Mouse (Mus musculus) neural tube, embryonic 11.5 days (tissue): Measurements from ENCODE around the gene Prkn. TPM values are rescaled to one million over a fixed set of nuclear protein-coding genes. Genes with fewer than 3 reads are reported as not detected.

Experiments used
- ATAC-seq: fragments of 200-750 bp; cut with Nextera tagmentation; 2 replicates; pipeline ENCODE4 v1.8.0; 2017; ENCODE audit warnings: moderate number of reproducible peaks, mild to moderate bottlenecking, moderate TSS enrichment, moderate library complexity; ENCODE audit not compliant: insufficient read depth, low FRiP score, low TSS enrichment
- DNase-seq: peaks from one replicate; pipeline ENCODE4 v3.0.0-alpha.2; 2015; ENCODE audit warnings: low spot score
- H3K27ac ChIP-seq: fragments of 300-500 bp; sonication (generic); 2 replicates; pipeline ENCODE4 v1.5.1; 2014; ENCODE audit warnings: low read depth, mild to moderate bottlenecking, low read length
- H3K27me3 ChIP-seq: fragments of 300-500 bp; sonication (generic); 2 replicates; pipeline ENCODE4 v1.6.1; 2014; ENCODE audit warnings: mild to moderate bottlenecking, low read length, mixed read lengths; ENCODE audit not compliant: control insufficient read depth, insufficient read depth
- H3K36me3 ChIP-seq: fragments of 300-500 bp; sonication (generic); 2 replicates; pipeline ENCODE4 v1.6.1; 2014; ENCODE audit warnings: mild to moderate bottlenecking, low read length, moderate library complexity, mixed read lengths; ENCODE audit not compliant: control insufficient read depth, insufficient read depth
- H3K4me1 ChIP-seq: fragments of 300-500 bp; sonication (generic); 2 replicates; pipeline ENCODE4 v1.6.1; 2014; ENCODE audit warnings: low read length, mixed read lengths; ENCODE audit not compliant: control insufficient read depth, insufficient read depth
- H3K4me2 ChIP-seq: fragments of 300-500 bp; sonication (generic); 2 replicates; pipeline ENCODE4 v1.6.1; 2014; ENCODE audit warnings: low read depth, mild to moderate bottlenecking, moderate library complexity
- H3K4me3 ChIP-seq: fragments of 300-500 bp; sonication (generic); 2 replicates; pipeline ENCODE4 v1.5.1; 2014; ENCODE audit warnings: low read depth, low read length
- H3K9ac ChIP-seq: fragments of 300-500 bp; sonication (generic); 2 replicates; pipeline ENCODE4 v1.6.1; 2014; ENCODE audit warnings: mild to moderate bottlenecking, low read length
- H3K9me3 ChIP-seq: fragments of 300-500 bp; sonication (generic); 2 replicates; pipeline ENCODE4 v1.6.1; 2016; ENCODE audit warnings: low read length; ENCODE audit not compliant: control insufficient read depth
- WGBS: fragments of 180-500 bp; shearing (Covaris S2); extraction: QIAGEN DNeasy Blood & Tissue Kit; methylation state at CpG from one replicate; pipeline ENCODE4 v1.1.7; 2014; 5-methylcytosine and 5-hydroxymethylcytosine counted together
- polyA plus RNA-seq: library from polyadenylated mRNA; unstranded; fragments of >200 nt; fragmentation: Nextera tagmentation; extraction: Ambion mirVana; gene quantifications from 2 replicates; pipeline ENCODE4 v1.2.1, GENCODE M21; 2014

Prkn gene
- polyA plus RNA-seq, 1 experiment from 2014 or later, result 1.4 TPM

- H3K4me1 ChIP-seq, result no peaks in the 10 kb centered on the region
- H3K27ac ChIP-seq, result no peak overlapping the region
- H3K36me3 ChIP-seq, result no peaks in the 10 kb centered on the region
- no peak overlapping the region for H3K4me2 ChIP-seq
- no peak overlapping the region for H3K9ac ChIP-seq
- no peaks in the 10 kb centered on the region for H3K27me3 ChIP-seq
- WGBS, result 82% methylated on average over 5 of the region's 5 CpGs
- H3K9me3 ChIP-seq, result no peaks in the 10 kb centered on the region
- ATAC-seq (no peak), DNase-seq (no peak)
- H3K4me3 ChIP-seq, result no peak overlapping the region
These were observed 1200.4 kb downstream of the Prkn start for GRCm38 (mm10) chr17:12040546-12040945.

- H3K4me1 ChIP-seq, result no peaks in the 10 kb centered on the region
- H3K36me3 ChIP-seq, result no peaks in the 10 kb centered on the region
- H3K9ac ChIP-seq, result no peak overlapping the region
- ATAC-seq, result no peak
- no peaks in the 10 kb centered on the region for H3K9me3 ChIP-seq
- no peak overlapping the region for H3K27ac ChIP-seq
- H3K4me2 ChIP-seq, result no peak overlapping the region
- no peak for DNase-seq
- WGBS, result 97% methylated on average over 5 of the region's 5 CpGs
- H3K27me3 ChIP-seq, result no peaks in the 10 kb centered on the region
- no peak overlapping the region for H3K4me3 ChIP-seq
These were observed 1201.0 kb downstream of the Prkn start for GRCm38 (mm10) chr17:12041091-12041655.

DNA sequence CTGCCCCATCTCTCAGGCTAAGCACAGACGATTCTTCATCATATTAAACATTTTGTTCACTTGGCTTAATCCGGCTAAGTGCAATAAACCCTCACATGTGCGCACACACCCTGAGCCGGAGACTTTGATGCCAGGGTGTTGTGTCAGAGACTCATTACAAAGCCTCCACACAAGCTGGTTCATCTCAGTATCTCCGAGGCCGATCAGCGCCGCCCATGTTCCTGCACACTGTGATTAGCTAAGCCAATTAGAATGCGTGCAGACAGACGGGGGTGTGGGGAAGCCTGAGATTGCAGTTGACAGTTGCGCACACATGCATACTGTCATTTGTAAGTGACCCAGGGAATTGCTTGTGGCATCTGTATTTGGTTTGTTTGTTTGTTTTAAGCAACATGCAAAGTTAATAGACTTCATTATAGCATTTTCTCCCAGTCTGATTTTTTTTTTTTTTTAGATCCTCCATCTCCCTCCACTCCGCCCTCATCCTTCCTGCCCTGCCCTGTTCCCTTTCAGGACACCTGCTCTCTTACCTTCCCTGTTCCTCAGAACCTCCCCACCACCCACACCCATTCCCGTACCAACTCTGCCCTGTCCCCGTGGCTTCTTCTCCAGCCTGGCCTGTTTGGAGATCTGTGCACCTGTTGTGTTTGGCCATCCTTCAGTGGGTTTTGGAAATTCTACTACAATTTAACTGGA is 1202.5 kb downstream of the Prkn start:
- Histone ChIP-seq H3K4me1 (no peaks in the 10 kb centered on the region), H3K4me2 (no peak overlapping the region), H3K4me3 (no peak overlapping the region), H3K27me3 (no peaks in the 10 kb centered on the region), H3K9ac (no peak overlapping the region), H3K27ac (no peak overlapping the region), H3K36me3 (no peaks in the 10 kb centered on the region), H3K9me3 (no peaks in the 10 kb centered on the region)
- 79% methylated on average over 14 of the region's 14 CpGs for WGBS
- DNase-seq (no peak), ATAC-seq (no peak)

DNA sequence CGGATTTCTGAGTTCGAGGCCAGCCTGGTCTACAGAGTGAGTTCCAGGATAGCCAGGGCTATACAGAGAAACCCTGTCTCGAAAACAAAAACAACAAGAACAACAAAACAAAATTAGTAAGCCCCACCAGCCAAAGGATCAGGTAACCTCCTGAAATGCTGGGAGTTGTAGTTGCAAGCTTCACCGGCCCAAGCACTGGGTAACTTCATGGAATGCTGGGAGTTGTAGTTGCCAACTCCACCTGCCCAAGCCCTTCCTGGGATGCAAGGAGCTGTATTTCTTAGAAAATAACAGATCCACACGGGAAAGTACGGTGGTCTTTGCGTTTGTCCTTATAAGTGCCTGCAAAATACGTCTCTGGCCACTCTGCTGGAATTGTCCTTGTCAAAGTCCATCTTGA is 1204.0 kb downstream of the Prkn start:
- H3K27ac ChIP-seq, result no peak overlapping the region
- no peaks in the 10 kb centered on the region for H3K4me1 ChIP-seq
- H3K4me3 ChIP-seq, result no peak overlapping the region
- H3K36me3 ChIP-seq, result no peaks in the 10 kb centered on the region
- 68% methylated on average over 8 of the region's 8 CpGs for WGBS
- DNase-seq, result no peak
- no peaks in the 10 kb centered on the region for H3K27me3 ChIP-seq
- ATAC-seq, result no peak
- no peak overlapping the region for H3K4me2 ChIP-seq
- no peaks in the 10 kb centered on the region for H3K9me3 ChIP-seq
- no peak overlapping the region for H3K9ac ChIP-seq

DNA sequence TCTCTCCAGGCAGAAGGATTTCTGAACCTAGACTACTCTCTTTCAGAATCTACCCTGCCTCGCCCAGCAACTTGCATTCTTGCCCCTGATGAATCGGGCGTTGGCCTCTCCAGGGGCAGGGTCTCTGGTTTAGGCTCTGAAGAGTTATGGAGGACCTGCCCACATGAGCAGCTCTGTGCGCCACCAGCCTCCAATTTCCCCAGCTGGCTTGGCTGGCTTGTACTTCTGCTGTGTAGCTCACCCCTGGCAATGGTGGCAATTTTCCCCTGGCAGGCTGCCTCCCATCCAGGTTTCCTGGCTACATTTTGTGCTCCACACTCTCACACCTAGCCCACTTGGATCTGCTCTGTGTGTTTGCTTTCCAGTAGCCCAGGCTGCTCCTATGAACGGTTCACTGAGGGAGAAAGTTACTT is 1205.7 kb downstream of the Prkn start:
- no peak overlapping the region for H3K27ac ChIP-seq
- DNase-seq, result no peak
- 44% methylated on average over 5 of the region's 5 CpGs for WGBS

DNA sequence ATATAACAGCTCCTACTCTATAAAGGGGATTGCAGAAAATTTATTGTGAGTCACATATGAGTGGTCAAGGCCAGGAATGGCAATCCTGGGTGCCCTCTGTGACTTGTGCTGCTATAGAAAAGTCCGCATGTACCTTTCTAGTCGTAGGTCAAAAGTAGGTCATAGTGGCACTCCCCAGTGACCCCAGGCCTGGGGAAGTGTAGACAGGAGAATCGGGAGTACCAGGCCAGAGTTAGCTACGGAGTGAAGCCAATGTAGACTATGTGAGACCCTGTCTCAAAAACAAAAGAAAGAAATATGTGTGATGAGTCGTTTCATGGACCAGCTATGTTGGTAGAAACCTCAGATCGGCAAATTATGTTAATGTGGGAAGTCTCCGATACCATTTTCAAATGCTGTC is 1206.8 kb downstream of the Prkn start:
- no peak overlapping the region for H3K27ac ChIP-seq
- ATAC-seq (no peak), DNase-seq (no peak)
- H3K27me3 ChIP-seq, result no peaks in the 10 kb centered on the region
- no peak overlapping the region for H3K9ac ChIP-seq
- no peaks in the 10 kb centered on the region for H3K4me1 ChIP-seq
- H3K4me3 ChIP-seq, result no peak overlapping the region
- no peak overlapping the region for H3K4me2 ChIP-seq
- H3K9me3 ChIP-seq, result no peaks in the 10 kb centered on the region
- WGBS, result 65% methylated on average over 7 of the region's 7 CpGs
- H3K36me3 ChIP-seq, result no peaks in the 10 kb centered on the region

More for the DNA sequence above, 1205.7 kb downstream of the Prkn start:
- Histone ChIP-seq H3K4me3 (no peak overlapping the region), H3K36me3 (no peaks in the 10 kb centered on the region), H3K9me3 (no peaks in the 10 kb centered on the region), H3K9ac (no peak overlapping the region), H3K4me1 (no peaks in the 10 kb centered on the region), H3K27me3 (no peaks in the 10 kb centered on the region), H3K4me2 (no peak overlapping the region)
- no peak for ATAC-seq

DNA sequence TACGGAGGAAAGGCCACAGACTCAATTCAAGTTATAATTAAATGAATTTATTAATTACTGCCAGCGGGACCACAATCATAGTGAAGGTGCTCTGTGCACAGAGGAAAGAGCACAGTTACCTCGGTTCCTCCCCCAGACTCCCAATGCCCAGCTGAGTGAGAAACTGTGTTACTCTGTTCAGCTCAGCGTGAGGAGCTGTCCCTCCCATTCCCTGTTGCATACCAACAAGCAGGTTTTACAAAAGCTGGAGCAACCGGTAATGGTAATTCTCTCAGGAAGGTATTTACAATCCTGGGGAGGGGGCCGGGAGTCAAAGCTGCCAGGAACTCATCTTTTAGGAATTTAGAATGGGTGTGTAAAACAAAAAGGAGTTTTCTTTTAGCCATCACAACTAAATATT is 1207.3 kb downstream of the Prkn start:
- Histone ChIP-seq H3K4me1 (no peaks in the 10 kb centered on the region), H3K4me3 (no peak overlapping the region), H3K27me3 (no peaks in the 10 kb centered on the region), H3K4me2 (no peak overlapping the region), H3K9ac (no peak overlapping the region), H3K27ac (no peak overlapping the region), H3K9me3 (no peaks in the 10 kb centered on the region), H3K36me3 (no peaks in the 10 kb centered on the region)
- DNase-seq (no peak), ATAC-seq (no peak)
- 12% methylated on average over 6 of the region's 6 CpGs for WGBS

DNA sequence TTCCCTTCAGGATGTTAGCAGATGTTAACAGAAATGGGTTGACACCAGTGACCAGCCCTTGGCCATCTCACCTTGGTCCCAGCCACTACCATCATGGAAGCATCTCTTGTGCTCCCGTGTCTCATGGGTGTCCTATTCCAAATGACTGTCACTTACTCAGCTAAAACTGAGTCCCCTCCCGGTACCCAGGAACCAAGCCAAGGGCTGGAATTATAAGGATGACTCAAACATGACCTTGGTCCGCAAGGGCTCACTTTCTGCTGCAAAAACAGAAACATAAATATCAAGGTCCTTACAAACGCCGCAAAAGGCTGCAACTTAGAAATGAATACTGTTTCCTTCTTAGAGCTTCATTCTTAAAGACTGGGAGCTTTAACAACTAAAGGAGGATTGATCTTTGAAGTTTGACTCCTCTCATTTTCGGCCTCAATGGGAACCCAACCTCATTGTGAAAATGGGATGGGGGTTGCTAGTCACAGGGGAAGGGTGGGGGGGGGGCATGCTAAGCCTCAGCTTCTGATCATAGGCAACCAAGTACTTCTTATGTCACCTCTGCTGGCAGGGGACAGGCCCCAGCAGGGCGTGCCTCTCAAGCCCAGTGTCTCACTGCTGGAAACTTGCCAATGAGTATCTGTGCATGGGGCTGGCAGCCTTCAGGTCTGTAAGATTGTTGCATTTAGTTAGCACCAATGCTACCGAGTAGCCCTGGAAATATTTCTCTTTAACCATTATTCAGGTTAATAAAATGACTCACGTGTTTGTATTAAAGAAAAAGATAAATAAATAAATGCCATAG is 1208.7 kb downstream of the Prkn start:
- Histone ChIP-seq H3K9ac (no peak overlapping the region), H3K4me2 (no peak overlapping the region), H3K27ac (no peak overlapping the region), H3K9me3 (no peaks in the 10 kb centered on the region), H3K27me3 (no peaks in the 10 kb centered on the region), H3K36me3 (no peaks in the 10 kb centered on the region), H3K4me3 (no peak overlapping the region), H3K4me1 (no peaks in the 10 kb centered on the region)
- no peak for DNase-seq
- no peak for ATAC-seq
- WGBS, result 78% methylated on average over 9 of the region's 9 CpGs

GRCm38 (mm10) chr17:12050261-12050660 is 1210.1 kb downstream of the Prkn start:
- DNase-seq (no peak), ATAC-seq (no peak)
- H3K27ac ChIP-seq, result no peak overlapping the region
- H3K4me1 ChIP-seq, result no peaks in the 10 kb centered on the region
- no peak overlapping the region for H3K4me3 ChIP-seq
- WGBS, result 91% methylated on average over 5 of the region's 5 CpGs
- no peaks in the 10 kb centered on the region for H3K27me3 ChIP-seq
- no peaks in the 10 kb centered on the region for H3K9me3 ChIP-seq
- H3K36me3 ChIP-seq, result no peaks in the 10 kb centered on the region
- no peak overlapping the region for H3K9ac ChIP-seq
- no peak overlapping the region for H3K4me2 ChIP-seq
